Mouse (Mus musculus) heart, embryonic 15.5 days (tissue): ENCODE measurements around the gene Hist1h4a. TPM values are rescaled to one million over a fixed set of nuclear protein-coding genes. Genes with fewer than 3 reads are reported as not detected.
"Not testable (repeated sequence)": the region's sequence is repeated elsewhere in the genome, so short reads cannot be mapped to it uniquely, and the experiment has no call there.

Experiments used
- ATAC-seq: fragments of 200-750 bp; cut with Nextera tagmentation; replicated peaks from 2 replicates; pipeline ENCODE4 v1.8.0; 2017; ENCODE audit warnings: low read depth, moderate TSS enrichment; ENCODE audit not compliant: insufficient number of reproducible peaks, insufficient read depth, low FRiP score
- H3K27ac ChIP-seq: fragments of 300-500 bp; sonication (generic); 2 replicates; pipeline ENCODE4 v1.5.1; 2015; ENCODE audit warnings: mild to moderate bottlenecking, inconsistent platforms
- H3K27me3 ChIP-seq: fragments of 300-500 bp; sonication (generic); 2 replicates; pipeline ENCODE4 v1.6.1; 2015; ENCODE audit warnings: inconsistent platforms
- H3K36me3 ChIP-seq: fragments of 300-500 bp; sonication (generic); 2 replicates; pipeline ENCODE4 v1.6.1; 2015; ENCODE audit warnings: mild to moderate bottlenecking, inconsistent platforms
- H3K4me1 ChIP-seq: fragments of 300-500 bp; sonication (generic); replicated peaks from 2 replicates; pipeline ENCODE4 v1.6.1; 2015; ENCODE audit warnings: inconsistent platforms
- H3K4me2 ChIP-seq: fragments of 300-500 bp; sonication (generic); 2 replicates; pipeline ENCODE4 v1.6.1; 2015; ENCODE audit warnings: inconsistent platforms, mild to moderate bottlenecking, moderate library complexity
- H3K4me3 ChIP-seq: fragments of 300-500 bp; sonication (generic); 2 replicates; pipeline ENCODE4 v1.5.1; 2015; ENCODE audit warnings: mild to moderate bottlenecking, inconsistent platforms
- H3K9ac ChIP-seq: fragments of 300-500 bp; sonication (generic); 2 replicates; pipeline ENCODE4 v1.6.1; 2015; ENCODE audit warnings: mild to moderate bottlenecking, inconsistent platforms
- H3K9me3 ChIP-seq: fragments of 300-500 bp; sonication (generic); replicated peaks from 2 replicates; pipeline ENCODE4 v1.6.1; 2016; ENCODE audit warnings: inconsistent platforms
- WGBS: fragments of 180-500 bp; shearing (Covaris S2); methylation state at CpG from one replicate; pipeline ENCODE4 v1.1.7; 2015; ENCODE audit warnings: mixed read lengths; 5-methylcytosine and 5-hydroxymethylcytosine counted together
- polyA plus RNA-seq: library from polyadenylated mRNA; unstranded; fragments of >200 nt; fragmentation: Nextera tagmentation; extraction: Ambion mirVana; gene quantifications from 2 replicates; pipeline ENCODE4 v1.2.1, GENCODE M21; 2015

Hist1h4a gene
- polyA plus RNA-seq, 1 experiment from 2014 or later: not detected

DNA sequence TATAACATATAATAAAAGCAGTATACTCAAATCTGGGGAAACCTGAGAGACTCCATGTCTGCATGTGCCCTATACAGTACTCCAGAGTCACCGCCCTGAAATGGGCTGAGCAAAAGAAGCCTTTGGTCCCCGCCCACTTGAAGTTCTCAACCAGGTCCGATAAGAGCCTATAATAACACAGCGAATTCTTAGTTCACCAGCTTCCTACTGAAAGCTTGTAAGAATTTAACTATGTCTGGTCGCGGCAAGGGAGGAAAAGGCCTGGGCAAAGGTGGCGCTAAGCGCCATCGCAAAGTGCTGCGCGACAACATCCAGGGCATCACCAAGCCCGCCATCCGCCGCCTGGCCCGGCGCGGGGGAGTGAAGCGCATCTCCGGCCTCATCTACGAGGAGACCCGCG is 4.2 kb downstream of the Hist1h4a start, which contains the start of gene Hist1h4b:
Gene Hist1h4b (plus strand): TSS at position 224 of the 400 bp plus-strand sequence.
- H3K27ac ChIP-seq: peak within 1 kb of the TSS; percentile 86
- no peaks in the 10 kb centered on the region for H3K27me3 ChIP-seq
- peak within 1 kb of the TSS; percentile 60 for H3K9ac ChIP-seq
- H3K9me3 ChIP-seq: no peaks in the 10 kb centered on the region
- peak within 1 kb of the TSS; percentile 73 for H3K4me2 ChIP-seq
- peaks cover 23% of the 10 kb centered on the region for H3K4me1 ChIP-seq
- ATAC-seq: peak; percentile 72
- H3K4me3 ChIP-seq: peak within 1 kb of the TSS; percentile 48
- WGBS: 0% methylated on average over 16 of the region's 22 CpGs
- no peaks in the 10 kb centered on the region for H3K36me3 ChIP-seq

DNA sequence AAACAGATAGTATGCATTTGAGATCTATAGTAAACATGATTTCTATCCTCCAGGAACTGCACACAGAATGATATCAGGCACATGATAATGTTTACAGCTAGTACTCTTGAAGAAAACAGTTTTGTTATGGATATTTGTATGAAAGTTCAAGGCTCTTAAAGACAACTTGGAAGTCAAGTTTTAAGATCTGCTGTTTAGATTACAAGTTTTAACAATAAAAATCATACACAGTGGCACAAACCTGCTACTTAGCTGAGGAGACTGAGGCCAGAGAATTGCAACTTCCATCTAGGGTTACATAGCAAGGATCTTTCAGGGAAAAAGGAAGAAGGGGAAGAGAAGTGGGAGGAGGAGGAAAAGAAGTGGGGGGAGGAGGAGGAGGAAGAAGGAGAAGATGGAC is 6.0 kb downstream of the Hist1h4a start:
- Histone ChIP-seq H3K36me3 (no peaks in the 10 kb centered on the region), H3K4me3 (no peak overlapping the region), H3K27me3 (no peaks in the 10 kb centered on the region), H3K9ac (no peak overlapping the region), H3K9me3 (no peaks in the 10 kb centered on the region), H3K4me2 (no peak overlapping the region), H3K27ac (no peak overlapping the region), H3K4me1 (peaks cover 15% of the 10 kb centered on the region)
- no peak for ATAC-seq

DNA sequence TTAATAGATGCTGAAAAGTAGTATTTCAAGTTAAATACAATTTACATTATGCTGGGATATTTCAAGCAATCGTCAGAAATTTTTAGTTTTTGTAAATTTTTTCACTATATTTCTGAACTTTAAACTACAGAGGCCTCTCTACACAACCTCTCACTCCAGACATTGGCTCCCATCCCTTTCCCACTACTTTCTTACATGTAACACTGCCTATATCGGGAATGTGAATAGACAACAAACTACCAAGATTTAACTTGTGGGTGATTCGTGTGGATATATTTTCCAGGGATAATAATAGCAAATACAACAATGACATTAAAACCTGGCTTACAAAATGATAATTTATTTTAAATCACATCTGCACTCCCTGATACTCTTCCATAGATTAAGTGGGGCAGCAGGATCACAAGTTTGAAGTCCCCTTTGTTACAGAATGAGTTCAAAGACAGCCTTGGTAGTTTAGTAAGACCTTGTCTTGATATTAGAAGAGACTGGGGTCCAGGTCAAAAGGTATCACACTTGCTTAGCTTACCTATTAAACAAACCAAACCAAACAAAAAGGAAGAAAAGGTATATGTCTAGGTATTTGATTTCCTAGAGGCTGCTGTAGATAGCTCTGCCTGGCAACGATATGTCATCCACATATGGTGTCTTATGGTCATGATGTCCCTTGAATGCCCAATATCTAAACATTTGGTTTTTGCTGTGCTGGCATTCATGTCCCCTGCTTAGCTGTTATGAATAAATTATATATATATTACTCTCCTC is 7.5 kb downstream of the Hist1h4a start:
- no peaks in the 10 kb centered on the region for H3K27me3 ChIP-seq
- H3K9ac ChIP-seq: no peak overlapping the region
- H3K4me2 ChIP-seq: peak overlapping the region; percentile 79
- ATAC-seq: no peak
- H3K36me3 ChIP-seq: no peaks in the 10 kb centered on the region
- WGBS: 57% methylated on average over 4 of the region's 4 CpGs
- H3K9me3 ChIP-seq: no peaks in the 10 kb centered on the region
- H3K4me3 ChIP-seq: no peak overlapping the region
- H3K27ac ChIP-seq: peak overlapping the region; percentile 3; the same call in 1 of the 2 replicates
- peaks cover 13% of the 10 kb centered on the region for H3K4me1 ChIP-seq

DNA sequence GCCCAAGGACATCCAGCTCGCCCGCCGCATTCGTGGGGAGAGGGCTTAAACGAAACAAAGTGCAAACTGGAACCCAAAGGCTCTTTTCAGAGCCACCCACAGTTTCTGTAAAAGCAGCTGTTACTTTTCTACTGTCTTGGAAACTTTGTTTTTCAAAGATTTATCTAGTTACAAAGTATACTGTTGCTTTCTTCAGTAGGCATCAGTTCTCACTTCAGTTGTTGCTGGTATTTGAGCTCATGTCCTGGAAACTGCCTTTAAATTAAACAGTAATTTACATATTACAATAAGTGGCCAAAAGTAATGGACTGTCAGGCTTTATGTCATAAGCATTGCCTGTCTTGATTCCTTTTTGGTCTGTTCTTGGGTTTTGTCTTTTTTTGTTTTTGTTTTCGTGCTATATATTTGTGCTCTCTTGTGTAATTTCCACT is 8.3 kb downstream of the Hist1h4a start:
- ATAC-seq: no peak
- peak overlapping the region; percentile 68 for H3K27ac ChIP-seq
- WGBS: 11% methylated on average over 6 of the region's 6 CpGs
- peaks cover 17% of the 10 kb centered on the region for H3K4me1 ChIP-seq
- H3K27me3 ChIP-seq: no peaks in the 10 kb centered on the region
- H3K9me3 ChIP-seq: no peaks in the 10 kb centered on the region
- no peaks in the 10 kb centered on the region for H3K36me3 ChIP-seq
- H3K4me3 ChIP-seq: peak overlapping the region; percentile 41
- peak overlapping the region; percentile 52 for H3K9ac ChIP-seq
- H3K4me2 ChIP-seq: peak overlapping the region; percentile 79

DNA sequence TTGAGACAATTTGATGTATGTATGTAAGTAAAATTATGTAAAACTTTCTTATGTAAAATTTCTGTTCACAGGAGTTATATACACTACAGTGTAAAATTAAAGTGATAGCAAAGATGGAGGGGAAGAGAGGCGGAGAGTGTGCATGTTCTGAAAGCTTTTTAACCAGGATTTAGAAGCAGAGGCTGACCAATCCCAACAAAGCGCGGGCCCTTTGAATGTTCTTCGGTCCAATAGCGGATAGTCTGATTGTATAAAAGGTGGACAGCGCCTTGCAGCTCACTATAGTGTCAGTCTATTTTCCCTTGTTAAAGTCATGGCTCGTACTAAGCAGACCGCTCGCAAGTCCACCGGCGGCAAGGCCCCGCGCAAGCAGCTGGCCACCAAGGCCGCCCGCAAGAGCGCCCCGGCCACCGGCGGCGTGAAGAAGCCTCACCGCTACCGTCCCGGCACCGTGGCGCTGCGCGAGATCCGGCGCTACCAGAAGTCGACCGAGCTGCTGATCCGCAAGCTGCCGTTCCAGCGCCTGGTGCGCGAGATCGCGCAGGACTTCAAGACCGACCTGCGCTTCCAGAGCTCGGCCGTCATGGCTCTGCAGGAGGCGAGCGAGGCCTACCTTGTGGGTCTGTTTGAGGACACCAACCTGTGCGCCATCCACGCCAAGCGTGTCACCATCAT is 8.8 kb downstream of the Hist1h4a start, which contains the start of gene Hist1h3b:
Gene Hist1h3b (plus strand): TSS at position 201 of the 675 bp plus-strand sequence.
- peaks cover 15% of the 10 kb centered on the region for H3K4me1 ChIP-seq
- H3K27ac ChIP-seq: peak within 1 kb of the TSS; percentile 94
- peak; percentile 83 for ATAC-seq
- H3K9ac ChIP-seq: peak within 1 kb of the TSS; percentile 59
- H3K9me3 ChIP-seq, H3K27me3 ChIP-seq, H3K36me3 ChIP-seq: not testable (repeated sequence)
- H3K4me2 ChIP-seq: peak within 1 kb of the TSS; percentile 79
- H3K4me3 ChIP-seq: peak within 1 kb of the TSS; percentile 50
- under 1% methylated on average over 16 of the region's 47 CpGs for WGBS

DNA sequence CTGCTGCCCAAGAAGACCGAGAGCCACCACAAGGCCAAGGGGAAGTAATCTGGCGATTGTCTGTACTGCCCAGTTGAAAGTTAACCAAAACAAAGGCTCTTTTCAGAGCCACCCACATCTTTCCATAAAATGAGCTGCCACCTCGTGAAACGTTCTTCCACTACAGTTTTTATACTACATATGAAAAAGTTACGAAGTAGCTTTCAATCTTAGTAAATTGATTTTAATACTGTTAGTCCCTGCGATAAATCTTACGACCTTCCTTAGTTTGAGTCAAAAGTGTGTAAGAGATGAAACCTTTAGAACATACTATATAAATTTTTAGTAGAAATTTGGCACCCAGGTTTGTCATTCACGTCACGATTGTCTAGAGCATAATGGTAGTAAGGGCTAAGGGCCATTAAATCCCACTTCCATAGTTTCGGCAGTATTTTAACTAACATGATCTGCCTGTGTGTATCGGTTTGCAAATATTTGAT is 9.5 kb downstream of the Hist1h4a start:
- Histone ChIP-seq H3K27me3 (no peaks in the 10 kb centered on the region), H3K9me3 (no peaks in the 10 kb centered on the region), H3K4me3 (peak overlapping the region; percentile 50), H3K4me2 (peak overlapping the region; percentile 79), H3K36me3 (no peaks in the 10 kb centered on the region), H3K27ac (peak overlapping the region; percentile 94), H3K9ac (peak overlapping the region; percentile 59), H3K4me1 (peaks cover 17% of the 10 kb centered on the region)
- no peak for ATAC-seq
- WGBS: 2% methylated on average over 11 of the region's 11 CpGs

DNA sequence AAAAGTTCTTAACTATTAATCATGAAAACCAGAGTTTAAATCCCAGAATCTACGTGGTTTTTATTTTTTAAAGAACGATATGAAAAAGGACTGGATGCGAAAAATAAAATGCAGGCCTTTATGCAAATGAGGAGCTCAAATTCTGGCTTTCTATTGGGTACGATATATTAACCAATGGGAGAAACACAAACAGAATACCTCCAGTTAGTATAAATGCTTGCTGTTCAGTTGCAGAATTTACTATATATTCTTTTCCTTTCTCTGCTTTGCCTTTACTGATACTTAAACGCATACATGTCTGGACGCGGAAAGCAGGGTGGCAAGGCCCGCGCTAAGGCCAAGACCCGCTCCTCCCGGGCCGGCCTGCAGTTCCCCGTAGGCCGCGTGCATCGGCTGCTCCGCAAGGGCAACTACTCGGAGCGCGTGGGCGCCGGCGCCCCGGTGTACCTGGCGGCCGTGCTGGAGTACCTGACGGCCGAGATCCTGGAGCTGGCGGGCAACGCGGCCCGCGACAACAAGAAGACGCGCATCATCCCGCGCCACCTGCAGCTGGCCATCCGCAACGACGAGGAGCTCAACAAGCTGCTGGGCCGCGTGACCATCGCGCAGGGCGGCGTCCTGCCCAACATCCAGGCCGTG is 10.1 kb downstream of the Hist1h4a start, which contains the start of gene Hist1h2ab:
Gene Hist1h2ab (plus strand): TSS at position 288 of the 639 bp plus-strand sequence.
- not testable (repeated sequence) for H3K36me3 ChIP-seq, H3K27me3 ChIP-seq, H3K9me3 ChIP-seq
- Histone ChIP-seq H3K4me2 (peak within 1 kb of the TSS; percentile 79), H3K4me1 (peaks cover 17% of the 10 kb centered on the region), H3K27ac (peak within 1 kb of the TSS; percentile 94), H3K9ac (peak within 1 kb of the TSS; percentile 59), H3K4me3 (peak within 1 kb of the TSS; percentile 50)
- ATAC-seq: peak; percentile 20; the same call in 1 of the 2 replicates
- WGBS: 2% methylated on average over 35 of the region's 47 CpGs

DNA sequence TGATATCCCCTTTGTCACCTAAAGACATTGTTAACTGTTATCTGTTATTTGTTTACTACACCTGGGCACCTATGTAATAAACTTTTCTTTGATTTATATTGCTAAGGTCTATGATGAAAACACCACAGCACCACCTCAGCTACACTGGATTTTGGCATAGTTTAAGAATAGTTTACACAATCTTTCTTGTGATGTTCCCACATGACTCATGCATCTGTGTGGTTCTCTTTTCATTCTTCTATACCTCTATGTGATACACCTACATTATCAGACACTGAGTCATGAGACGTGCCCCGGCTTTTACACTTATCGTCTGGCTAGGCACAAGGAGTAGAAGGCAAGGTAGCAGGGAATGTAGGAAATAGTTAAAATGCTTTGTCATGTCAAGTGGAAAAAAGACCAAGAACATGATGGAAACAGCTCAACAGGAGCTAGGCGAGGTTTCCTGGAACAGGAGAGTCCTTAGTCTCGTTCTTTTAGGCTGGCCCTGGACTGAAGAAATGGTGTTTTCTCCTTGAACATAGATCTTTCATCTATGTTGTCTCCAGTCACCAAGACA is 11.4 kb downstream of the Hist1h4a start:
- H3K27ac ChIP-seq: peak overlapping the region; percentile 42; the same call in 1 of the 2 replicates

DNA sequence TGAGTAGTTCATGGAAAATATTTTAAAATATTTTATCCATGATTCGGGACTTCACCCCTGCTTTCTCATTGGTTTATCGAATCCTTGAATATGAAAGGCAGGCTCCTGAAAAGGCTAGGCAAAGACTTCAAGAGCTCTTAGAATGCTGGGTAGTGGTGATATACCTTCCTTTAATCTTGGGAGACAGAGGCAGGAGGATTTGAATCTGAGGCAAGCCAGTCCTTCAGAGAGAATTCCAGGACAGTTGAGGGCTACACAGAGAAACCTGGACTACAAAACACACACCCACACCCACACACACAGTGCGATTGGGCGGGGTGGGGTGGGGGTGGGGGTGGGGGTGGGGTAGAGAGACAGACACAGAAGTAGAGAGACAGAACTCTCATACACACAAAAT is 13.1 kb downstream of the Hist1h4a start:
- H3K4me2 ChIP-seq: peak overlapping the region; percentile 70
- no peaks in the 10 kb centered on the region for H3K36me3 ChIP-seq
- ATAC-seq: no peak
- 12% methylated on average over 4 of the region's 4 CpGs for WGBS
- peak overlapping the region; percentile 99 for H3K27ac ChIP-seq
- no peak overlapping the region for H3K9ac ChIP-seq
- H3K9me3 ChIP-seq: no peaks in the 10 kb centered on the region
- H3K4me1 ChIP-seq: peaks cover 25% of the 10 kb centered on the region
- no peak overlapping the region for H3K4me3 ChIP-seq
- H3K27me3 ChIP-seq: no peaks in the 10 kb centered on the region

More for the DNA sequence above, 11.4 kb downstream of the Hist1h4a start:
- H3K4me3 ChIP-seq: no peak overlapping the region
- ATAC-seq: no peak
- no peaks in the 10 kb centered on the region for H3K9me3 ChIP-seq
- H3K4me1 ChIP-seq: peaks cover 20% of the 10 kb centered on the region
- 86% methylated on average over 5 of the region's 5 CpGs for WGBS
- no peak overlapping the region for H3K4me2 ChIP-seq
- no peaks in the 10 kb centered on the region for H3K36me3 ChIP-seq
- H3K9ac ChIP-seq: no peak overlapping the region
- H3K27me3 ChIP-seq: no peaks in the 10 kb centered on the region

DNA sequence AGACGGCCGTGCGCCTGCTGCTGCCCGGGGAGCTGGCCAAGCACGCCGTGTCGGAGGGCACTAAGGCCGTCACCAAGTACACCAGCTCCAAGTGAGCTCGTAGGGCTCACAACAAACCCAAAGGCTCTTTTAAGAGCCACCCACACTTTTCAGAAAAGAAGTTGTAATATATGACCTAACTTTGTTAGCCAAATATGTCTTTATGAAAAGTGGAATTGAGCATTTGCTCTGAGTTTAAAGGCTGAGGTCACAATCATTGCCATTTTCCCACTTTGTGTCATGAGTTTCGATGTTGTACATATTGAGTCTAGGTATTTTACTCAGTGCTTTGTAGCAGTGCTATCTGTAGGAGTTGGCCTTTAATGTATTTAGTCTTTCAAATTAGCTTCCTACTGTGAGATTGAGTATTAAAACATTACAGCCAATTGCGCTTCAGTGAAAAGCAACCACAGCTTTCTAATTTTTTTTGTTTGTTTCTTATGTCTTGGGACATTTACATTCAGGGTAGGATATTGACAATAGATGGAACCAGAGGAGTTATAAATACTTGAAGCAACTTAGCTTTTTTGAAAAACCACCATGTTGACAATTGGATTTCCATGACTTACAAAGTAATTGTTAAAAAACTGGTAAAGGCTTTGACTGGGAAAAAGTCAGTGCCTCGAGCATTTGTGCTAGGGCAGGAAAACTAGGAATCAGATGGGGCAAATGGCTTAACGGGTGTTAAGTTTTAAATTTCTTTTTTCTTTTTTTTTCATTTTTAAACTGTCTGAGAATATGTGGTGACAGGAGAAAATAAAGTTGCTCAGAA is 13.7 kb downstream of the Hist1h4a start:
- Histone ChIP-seq H3K9me3 (no peaks in the 10 kb centered on the region), H3K27ac (peak overlapping the region; percentile 99), H3K9ac (peak overlapping the region; percentile 50; the same call in 1 of the 2 replicates), H3K4me2 (peak overlapping the region; percentile 70), H3K27me3 (no peaks in the 10 kb centered on the region), H3K4me1 (peaks cover 21% of the 10 kb centered on the region), H3K4me3 (peak overlapping the region; percentile 39), H3K36me3 (no peaks in the 10 kb centered on the region)
- peak; percentile 17 for ATAC-seq
- WGBS: 7% methylated on average over 13 of the region's 13 CpGs
